Mouse (Mus musculus) MEL (cell line): ENCODE measurements at regions not wholly inside any gene's neighbourhood (a gene's known extent, or its start where the extent isn't known, plus 50 kb on each side); places are given as distances from the start of the nearest gene placed in this dataset.

Source experiments
- DNase-seq: peaks from one replicate; pipeline ENCODE4 v3.0.0; 2011; ENCODE audit warnings: low read depth, low spot score
- H3K27ac ChIP-seq: 2 replicates; pipeline ENCODE4 v1.5.1; 2012; ENCODE audit warnings: low read depth, mild to moderate bottlenecking, control low read depth, low read length, moderate library complexity; ENCODE audit not compliant: control insufficient read depth
- H3K27me3 ChIP-seq, 2 experiments: fragments of 150-350 bp in 1 of 2; sonication (generic) in 1 of 2; 2 replicates each; pipeline ENCODE4 v1.6.1; 2012; ENCODE audit warnings: low read length in 2 of 2, mild to moderate bottlenecking in 2 of 2, improper control_type of control experiment in 1 of 2, moderate library complexity in 1 of 2; ENCODE audit not compliant: insufficient read depth in 2 of 2, control insufficient read depth in 1 of 2
- H3K36me3 ChIP-seq, 2 experiments: 2 replicates each; pipeline ENCODE4 v1.6.1; 2012 to 2014; ENCODE audit warnings: low read length in 2 of 2, improper control_type of control experiment in 1 of 2, inconsistent platforms in 1 of 2, mild to moderate bottlenecking in 1 of 2; ENCODE audit not compliant: insufficient read depth in 2 of 2, control insufficient read depth in 1 of 2
- H3K4me1 ChIP-seq, 2 experiments: fragments of 150-350 bp in 1 of 2; sonication (generic) in 1 of 2; 2 replicates each; pipeline ENCODE4 v1.6.1; 2012; ENCODE audit warnings: low read length in 2 of 2, improper control_type of control experiment in 1 of 2, mild to moderate bottlenecking in 1 of 2; ENCODE audit not compliant: insufficient read depth in 2 of 2, control insufficient read depth in 1 of 2
- H3K4me3 ChIP-seq, 2 experiments: fragments of 150-350 bp in 1 of 2; sonication (generic) in 1 of 2; 2 replicates each; pipeline ENCODE4 v1.5.1; 2012; ENCODE audit warnings: low read depth in 2 of 2, low read length in 2 of 2, mild to moderate bottlenecking in 2 of 2, moderate library complexity in 2 of 2, control low read depth in 1 of 2, improper control_type of control experiment in 1 of 2; ENCODE audit not compliant: control insufficient read depth in 1 of 2, insufficient read depth in 1 of 2
- H3K79me2 ChIP-seq: 2 replicates; pipeline ENCODE4 v1.6.1; 2012; ENCODE audit warnings: mild to moderate bottlenecking, low read length, moderate library complexity; ENCODE audit not compliant: control insufficient read depth, poor library complexity, insufficient read depth
- H3K9ac ChIP-seq: 2 replicates; pipeline ENCODE4 v1.6.1; 2012; ENCODE audit warnings: low read depth, mild to moderate bottlenecking, control low read depth, low read length, moderate library complexity; ENCODE audit not compliant: control insufficient read depth, poor library complexity, severe bottlenecking
- H3K9me3 ChIP-seq: fragments of 150-350 bp; sonication (generic); replicated peaks from 2 replicates; pipeline ENCODE4 v1.6.1; 2012; ENCODE audit warnings: mild to moderate bottlenecking, low read length, improper control_type of control experiment, moderate library complexity; ENCODE audit not compliant: insufficient read depth
- BHLHE40 ChIP-seq: IDR thresholded peaks from 2 replicates; pipeline ENCODE4 v1.6.1; 2012; ENCODE audit warnings: low read depth, mild to moderate bottlenecking, inconsistent platforms, low read length, improper control_type of control experiment, borderline replicate concordance
- ELF1 ChIP-seq: IDR thresholded peaks from 2 replicates; pipeline ENCODE4 v1.6.1; 2014; ENCODE audit warnings: low read depth, mild to moderate bottlenecking, inconsistent platforms, low read length, improper control_type of control experiment, moderate library complexity
- MAX ChIP-seq: IDR thresholded peaks from 2 replicates; pipeline ENCODE4 v1.6.1; 2011; ENCODE audit warnings: low read length, improper control_type of control experiment
- MAZ ChIP-seq: IDR thresholded peaks from 2 replicates; pipeline ENCODE4 v1.6.1; 2012; ENCODE audit warnings: low read depth, mild to moderate bottlenecking, inconsistent platforms, low read length, improper control_type of control experiment
- MEF2A ChIP-seq: IDR thresholded peaks from 2 replicates; pipeline ENCODE4 v1.6.1; 2014; ENCODE audit warnings: low read depth, mild to moderate bottlenecking, inconsistent platforms, low read length, improper control_type of control experiment; ENCODE audit not compliant: poor library complexity, insufficient replicate concordance, severe bottlenecking; ENCODE audit errors: extremely low read depth
- MYB ChIP-seq: IDR thresholded peaks from 2 replicates; pipeline ENCODE4 v1.6.1; 2011; ENCODE audit warnings: mild to moderate bottlenecking, low read depth, low read length, improper control_type of control experiment
- MYC ChIP-seq: IDR thresholded peaks from 2 replicates; pipeline ENCODE4 v1.6.1; 2011; ENCODE audit warnings: low read depth, mild to moderate bottlenecking, low read length, improper control_type of control experiment, moderate library complexity
- NELFE ChIP-seq: IDR thresholded peaks from 2 replicates; pipeline ENCODE4 v1.6.1; 2011; ENCODE audit warnings: low read depth, low read length, improper control_type of control experiment
- NRF1 ChIP-seq: IDR thresholded peaks from 2 replicates; pipeline ENCODE4 v1.6.1; 2014; ENCODE audit warnings: low read depth, mild to moderate bottlenecking, inconsistent platforms, low read length, improper control_type of control experiment, moderate library complexity; ENCODE audit not compliant: poor library complexity, insufficient read depth, severe bottlenecking
- POLR2AphosphoS2 ChIP-seq: IDR thresholded peaks from 2 replicates; pipeline ENCODE4 v1.6.1; 2011; ENCODE audit warnings: low read length, improper control_type of control experiment
- RAD21 ChIP-seq: IDR thresholded peaks from 2 replicates; pipeline ENCODE4 v1.6.1; 2011; ENCODE audit warnings: mild to moderate bottlenecking, low read depth, low read length, improper control_type of control experiment
- RCOR1 ChIP-seq: IDR thresholded peaks from 2 replicates; pipeline ENCODE4 v1.6.1; 2012; ENCODE audit warnings: low read depth, mild to moderate bottlenecking, inconsistent platforms, low read length, improper control_type of control experiment
- SIN3A ChIP-seq: IDR thresholded peaks from 2 replicates; pipeline ENCODE4 v1.6.1; 2012; ENCODE audit warnings: low read length, improper control_type of control experiment, inconsistent platforms
- SMC3 ChIP-seq: IDR thresholded peaks from 2 replicates; pipeline ENCODE4 v1.6.1; 2011; ENCODE audit warnings: low read depth, low read length, improper control_type of control experiment
- TAL1 ChIP-seq: IDR thresholded peaks from 2 replicates; pipeline ENCODE4 v1.6.1; 2012; ENCODE audit warnings: mild to moderate bottlenecking, inconsistent platforms, low read length, moderate library complexity, mixed read lengths
- UBTF ChIP-seq: IDR thresholded peaks from 2 replicates; pipeline ENCODE4 v1.6.1; 2012; ENCODE audit warnings: low read depth, mild to moderate bottlenecking, inconsistent platforms, low read length, improper control_type of control experiment, moderate library complexity, borderline replicate concordance; ENCODE audit not compliant: insufficient read depth
- ZC3H11A ChIP-seq: IDR thresholded peaks from 2 replicates; pipeline ENCODE4 v1.6.1; 2012; ENCODE audit warnings: low read depth, mild to moderate bottlenecking, inconsistent platforms, low read length, improper control_type of control experiment
- ZNF384 ChIP-seq: IDR thresholded peaks from 2 replicates; pipeline ENCODE4 v1.6.1; 2012; ENCODE audit warnings: low read depth, mild to moderate bottlenecking, inconsistent platforms, low read length, improper control_type of control experiment

- TF ChIP-seq BHLHE40 (no peak), NELFE (no peak), MYC (no peak), SMC3 (no peak), NRF1 (no peak), POLR2AphosphoS2 (no peak), MYB (no peak), UBTF (no peak), ZNF384 (no peak), RAD21 (no peak), MAX (no peak), SIN3A (no peak), MAZ (no peak), ZC3H11A (no peak)
- H3K4me3 ChIP-seq, result no peak overlapping the region
- H3K79me2 ChIP-seq, result no peaks in the 10 kb centered on the region
- no peak overlapping the region for H3K27ac ChIP-seq
- no peak overlapping the region for H3K9ac ChIP-seq
- H3K27me3 ChIP-seq, result no peaks in the 10 kb centered on the region
- no peaks in the 10 kb centered on the region for H3K4me1 ChIP-seq
- DNase-seq, result peak; percentile 3
- H3K36me3 ChIP-seq, result no peaks in the 10 kb centered on the region
- H3K9me3 ChIP-seq, result no peaks in the 10 kb centered on the region
These were observed 249.3 kb upstream of the Thrb start for GRCm38 (mm10) chr14:17410752-17411151.

- H3K4me3 ChIP-seq, result no peak overlapping the region
- no peaks in the 10 kb centered on the region for H3K36me3 ChIP-seq
- no peak for DNase-seq
- TF ChIP-seq RCOR1 (no peak), MAX (no peak), TAL1 (no peak), ELF1 (no peak), MEF2A (no peak)
- TF ChIP-seq, all 39 proteins: peak for 0
- H3K27ac ChIP-seq, result no peak overlapping the region
- H3K4me1 ChIP-seq, result no peaks in the 10 kb centered on the region
- no peaks in the 10 kb centered on the region for H3K79me2 ChIP-seq
- no peaks in the 10 kb centered on the region for H3K27me3 ChIP-seq
- no peaks in the 10 kb centered on the region for H3K9me3 ChIP-seq
- no peak overlapping the region for H3K9ac ChIP-seq
These were observed 248.8 kb upstream of the Thrb start for GRCm38 (mm10) chr14:17411299-17411698.
